Mouse (Mus musculus) limb, embryonic 11.5 days (tissue): ENCODE results near the gene Pzp. TPM values are rescaled to one million over a fixed set of nuclear protein-coding genes. Genes with fewer than 3 reads are reported as not detected.

ENCODE experiments used
- ATAC-seq: fragments of 200-750 bp; cut with Nextera tagmentation; 2 replicates; pipeline ENCODE4 v1.8.0; 2017; ENCODE audit warnings: low read depth; ENCODE audit not compliant: insufficient number of reproducible peaks, low FRiP score, low TSS enrichment
- DNase-seq: peaks from one replicate; pipeline ENCODE4 v3.0.0-alpha.2; 2015; ENCODE audit warnings: low spot score
- H3K27ac ChIP-seq: fragments of 300-500 bp; sonication (generic); replicated peaks from 2 replicates; pipeline ENCODE4 v1.5.1; 2014; ENCODE audit warnings: low read depth, mild to moderate bottlenecking, low read length
- H3K27me3 ChIP-seq: fragments of 300-500 bp; sonication (generic); 2 replicates; pipeline ENCODE4 v1.6.1; 2014; ENCODE audit warnings: mild to moderate bottlenecking, low read length, mixed read lengths; ENCODE audit not compliant: control insufficient read depth, insufficient read depth
- H3K36me3 ChIP-seq: fragments of 300-500 bp; sonication (generic); 2 replicates; pipeline ENCODE4 v1.6.1; 2014; ENCODE audit warnings: mild to moderate bottlenecking, low read length, moderate library complexity, mixed read lengths; ENCODE audit not compliant: control insufficient read depth, insufficient read depth
- H3K4me1 ChIP-seq: fragments of 300-500 bp; sonication (generic); 2 replicates; pipeline ENCODE4 v1.6.1; 2014; ENCODE audit warnings: low read length, mixed read lengths; ENCODE audit not compliant: control insufficient read depth, insufficient read depth
- H3K4me2 ChIP-seq: fragments of 300-500 bp; sonication (generic); 2 replicates; pipeline ENCODE4 v1.6.1; 2014; ENCODE audit warnings: low read depth, mild to moderate bottlenecking, moderate library complexity; ENCODE audit not compliant: severe bottlenecking
- H3K4me3 ChIP-seq: fragments of 300-500 bp; sonication (generic); 2 replicates; pipeline ENCODE4 v1.5.1; 2014; ENCODE audit warnings: low read depth, low read length
- H3K9ac ChIP-seq: fragments of 300-500 bp; sonication (generic); 2 replicates; pipeline ENCODE4 v1.6.1; 2014; ENCODE audit warnings: mild to moderate bottlenecking, low read length
- H3K9me3 ChIP-seq: fragments of 300-500 bp; sonication (generic); 2 replicates; pipeline ENCODE4 v1.6.1; 2016; ENCODE audit warnings: low read length; ENCODE audit not compliant: control insufficient read depth
- WGBS: fragments of 180-500 bp; shearing (Covaris S2); extraction: QIAGEN DNeasy Blood & Tissue Kit; methylation state at CpG from one replicate; pipeline ENCODE4 v1.1.7; 2014; 5-methylcytosine and 5-hydroxymethylcytosine counted together
- polyA plus RNA-seq: library from polyadenylated mRNA; unstranded; fragments of >200 nt; fragmentation: Nextera tagmentation; extraction: Ambion mirVana; gene quantifications from 2 replicates; pipeline ENCODE4 v1.2.1, GENCODE M21; 2014

Pzp gene
- polyA plus RNA-seq = 0.03 TPM in 1 of 2 replicates, not detected in the other

- Histone ChIP-seq H3K4me1 (no peaks in the 10 kb centered on the region), H3K4me2 (no peak within 1 kb of the TSS), H3K4me3 (no peak within 1 kb of the TSS), H3K9ac (no peak within 1 kb of the TSS), H3K27me3 (no peaks in the 10 kb centered on the region), H3K9me3 (no peaks in the 10 kb centered on the region), H3K36me3 (no peaks in the 10 kb centered on the region), H3K27ac (no peak within 1 kb of the TSS)
- 78% methylated on average over 4 of the region's 4 CpGs for WGBS
- DNase-seq = no peak
- no peak for ATAC-seq
Measured at GRCm38 (mm10) chr6:128526601-128527000, at the start of gene Pzp. Gene Pzp (minus strand): TSS chr6:128526720.

GRCm38 (mm10) chr6:128566589-128566988 is 40.1 kb upstream of the Pzp start:
- no peak overlapping the region for H3K4me3 ChIP-seq
- no peaks in the 10 kb centered on the region for H3K27me3 ChIP-seq
- WGBS = 94% methylated on average over 11 of the region's 11 CpGs
- no peak overlapping the region for H3K27ac ChIP-seq
- no peaks in the 10 kb centered on the region for H3K4me1 ChIP-seq
- DNase-seq (no peak), ATAC-seq (no peak)
- H3K36me3 ChIP-seq = no peaks in the 10 kb centered on the region
- no peak overlapping the region for H3K4me2 ChIP-seq
- H3K9me3 ChIP-seq = no peaks in the 10 kb centered on the region
- no peak overlapping the region for H3K9ac ChIP-seq

- no peak overlapping the region for H3K9ac ChIP-seq
- no peak for DNase-seq
- no peak overlapping the region for H3K27ac ChIP-seq
- H3K27me3 ChIP-seq = no peaks in the 10 kb centered on the region
- H3K9me3 ChIP-seq = no peaks in the 10 kb centered on the region
- H3K4me2 ChIP-seq = no peak overlapping the region
- no peaks in the 10 kb centered on the region for H3K4me1 ChIP-seq
- no peaks in the 10 kb centered on the region for H3K36me3 ChIP-seq
- ATAC-seq = no peak
- H3K4me3 ChIP-seq = no peak overlapping the region
- 88% methylated on average over 7 of the region's 7 CpGs for WGBS
Measured at GRCm38 (mm10) chr6:128554049-128554448, 27.5 kb upstream of the Pzp start.

GRCm38 (mm10) chr6:128549463-128550452 is 23.2 kb upstream of the Pzp start:
- WGBS = 83% methylated on average over 15 of the region's 15 CpGs
- ATAC-seq (no peak), DNase-seq (no peak)
- Histone ChIP-seq H3K36me3 (no peaks in the 10 kb centered on the region), H3K4me2 (no peak overlapping the region), H3K4me1 (no peaks in the 10 kb centered on the region), H3K4me3 (no peak overlapping the region), H3K9ac (no peak overlapping the region), H3K9me3 (no peaks in the 10 kb centered on the region), H3K27ac (no peak overlapping the region), H3K27me3 (no peaks in the 10 kb centered on the region)

GRCm38 (mm10) chr6:128548532-128548931 is 22.0 kb upstream of the Pzp start:
- DNase-seq = no peak
- Histone ChIP-seq H3K27ac (no peak overlapping the region), H3K9ac (no peak overlapping the region), H3K4me3 (no peak overlapping the region), H3K9me3 (no peaks in the 10 kb centered on the region), H3K27me3 (no peaks in the 10 kb centered on the region), H3K4me1 (no peaks in the 10 kb centered on the region), H3K36me3 (no peaks in the 10 kb centered on the region), H3K4me2 (no peak overlapping the region)
- no peak for ATAC-seq
- 94% methylated on average over 10 of the region's 10 CpGs for WGBS

GRCm38 (mm10) chr6:128545402-128545801 is 18.9 kb upstream of the Pzp start:
- ATAC-seq (no peak), DNase-seq (no peak)
- H3K27me3 ChIP-seq = no peaks in the 10 kb centered on the region
- no peak overlapping the region for H3K4me2 ChIP-seq
- H3K36me3 ChIP-seq = no peaks in the 10 kb centered on the region
- H3K4me3 ChIP-seq = no peak overlapping the region
- no peaks in the 10 kb centered on the region for H3K4me1 ChIP-seq
- WGBS = 86% methylated on average over 4 of the region's 4 CpGs
- no peak overlapping the region for H3K9ac ChIP-seq
- H3K9me3 ChIP-seq = no peaks in the 10 kb centered on the region
- no peak overlapping the region for H3K27ac ChIP-seq

GRCm38 (mm10) chr6:128543226-128543625 is 16.7 kb upstream of the Pzp start:
- no peak overlapping the region for H3K9ac ChIP-seq
- DNase-seq = no peak
- H3K36me3 ChIP-seq = no peaks in the 10 kb centered on the region
- no peak for ATAC-seq
- no peak overlapping the region for H3K27ac ChIP-seq
- H3K4me3 ChIP-seq = no peak overlapping the region
- WGBS = 73% methylated on average over 13 of the region's 13 CpGs
- H3K27me3 ChIP-seq = no peaks in the 10 kb centered on the region
- no peak overlapping the region for H3K4me2 ChIP-seq
- H3K9me3 ChIP-seq = no peaks in the 10 kb centered on the region
- H3K4me1 ChIP-seq = no peaks in the 10 kb centered on the region

GRCm38 (mm10) chr6:128535250-128535649 is 8.7 kb upstream of the Pzp start:
- Histone ChIP-seq H3K4me2 (no peak overlapping the region), H3K36me3 (no peaks in the 10 kb centered on the region), H3K4me3 (no peak overlapping the region), H3K9me3 (no peaks in the 10 kb centered on the region), H3K27ac (no peak overlapping the region), H3K4me1 (no peaks in the 10 kb centered on the region), H3K9ac (no peak overlapping the region), H3K27me3 (no peaks in the 10 kb centered on the region)
- 86% methylated on average over 2 of the region's 2 CpGs for WGBS
- no peak for DNase-seq
- no peak for ATAC-seq
